Mouse (Mus musculus) heart, adult 2 months (tissue): ENCODE data around the gene Crocc. TPM values are rescaled to one million over a fixed set of nuclear protein-coding genes. Genes with fewer than 3 reads are reported as not detected.

Experiments
- DNase-seq, 2 experiments: peaks; one replicate each; pipeline ENCODE4 v3.0.0; 2021
- H3K27ac ChIP-seq: fragments of 200-600 bp; 2 replicates; pipeline ENCODE4 v1.8.1; 2022
- H3K27me3 ChIP-seq: fragments of 200-500 bp; 2 replicates; pipeline ENCODE4 v1.6.1; 2012; ENCODE audit warnings: mild to moderate bottlenecking, low read length, inconsistent platforms, mixed read lengths; ENCODE audit not compliant: control insufficient read depth, insufficient read depth
- H3K36me3 ChIP-seq: fragments of 200-500 bp; 2 replicates; pipeline ENCODE4 v1.6.1; 2012; ENCODE audit warnings: low read length, inconsistent platforms; ENCODE audit not compliant: control insufficient read depth, insufficient read depth
- H3K4me1 ChIP-seq: fragments of 200-500 bp; 2 replicates; pipeline ENCODE4 v1.6.1; 2011; ENCODE audit warnings: low read length; ENCODE audit not compliant: control insufficient read depth, insufficient read depth
- H3K4me3 ChIP-seq: fragments of 200-600 bp; 2 replicates; pipeline ENCODE4 v1.8.1; 2022
- H3K79me2 ChIP-seq: fragments of 200-500 bp; replicated peaks from 2 replicates; pipeline ENCODE4 v1.6.1; 2012; ENCODE audit warnings: mild to moderate bottlenecking, inconsistent platforms, low read length, moderate library complexity, mixed read lengths; ENCODE audit not compliant: control insufficient read depth, insufficient read depth
- H3K9ac ChIP-seq: fragments of 200-500 bp; 2 replicates; pipeline ENCODE4 v1.6.1; 2012; ENCODE audit warnings: low read depth, mild to moderate bottlenecking, control low read depth, inconsistent platforms, low read length, mixed read lengths
- CTCF ChIP-seq: fragments of 200-600 bp; IDR thresholded peaks from 2 replicates; pipeline ENCODE4 v1.8.1; 2022; ENCODE audit warnings: antibody characterized with exemption, mild to moderate bottlenecking, moderate library complexity
- EP300 ChIP-seq: fragments of 200-500 bp; IDR thresholded peaks from 2 replicates; pipeline ENCODE4 v1.6.1; 2011; ENCODE audit warnings: low read depth, low read length, control low read depth; ENCODE audit not compliant: insufficient read depth
- POLR2A ChIP-seq: fragments of 200-500 bp; IDR thresholded peaks from 2 replicates; pipeline ENCODE4 v1.6.1; 2011; ENCODE audit warnings: mild to moderate bottlenecking, low read depth, low read length, control low read depth; ENCODE audit not compliant: insufficient read depth
- WGBS: fragments of 180-500 bp; shearing (Covaris S2); methylation state at CpG from one replicate; pipeline ENCODE4 v1.1.7; 2018; 5-methylcytosine and 5-hydroxymethylcytosine counted together
- intact Hi-C: fragments of 180-260 bp; cut with DNase I; formaldehyde crosslinking; loops from one replicate; pipeline ENCODE4 v1.15.1; 2025
- polyA plus RNA-seq: library from polyadenylated mRNA; depleted of rRNA; stranded (reverse); fragments of >200 nt; gene quantifications from 2 replicates; pipeline ENCODE4 v1.2.3, GENCODE M21; 2012
- total RNA-seq, 2 experiments: library from RNA; stranded (reverse); gene quantifications; 2 replicates each; pipeline ENCODE4 v1.2.3; 2021

Crocc gene
- total and polyA plus RNA-seq, 3 experiments: 4.6 to 5.1 (median 4.9) TPM

- no peak overlapping the region for H3K9ac ChIP-seq
- no peak overlapping the region for H3K4me3 ChIP-seq
- no peak for TF ChIP-seq POLR2A
- no peak for TF ChIP-seq EP300
- TF ChIP-seq CTCF: no peak
- no peak for DNase-seq
- WGBS: 75% methylated on average over 5 of the region's 5 CpGs
- H3K36me3 ChIP-seq: no peaks in the 10 kb centered on the region
- H3K27ac ChIP-seq: no peak overlapping the region
- H3K79me2 ChIP-seq: no peaks in the 10 kb centered on the region
- H3K4me1 ChIP-seq: no peaks in the 10 kb centered on the region
- no peaks in the 10 kb centered on the region for H3K27me3 ChIP-seq
- intact Hi-C loops: no loop called here
Observed at GRCm38 (mm10) chr4:141099956-141100355, 39.6 kb upstream of the Crocc start.

DNA sequence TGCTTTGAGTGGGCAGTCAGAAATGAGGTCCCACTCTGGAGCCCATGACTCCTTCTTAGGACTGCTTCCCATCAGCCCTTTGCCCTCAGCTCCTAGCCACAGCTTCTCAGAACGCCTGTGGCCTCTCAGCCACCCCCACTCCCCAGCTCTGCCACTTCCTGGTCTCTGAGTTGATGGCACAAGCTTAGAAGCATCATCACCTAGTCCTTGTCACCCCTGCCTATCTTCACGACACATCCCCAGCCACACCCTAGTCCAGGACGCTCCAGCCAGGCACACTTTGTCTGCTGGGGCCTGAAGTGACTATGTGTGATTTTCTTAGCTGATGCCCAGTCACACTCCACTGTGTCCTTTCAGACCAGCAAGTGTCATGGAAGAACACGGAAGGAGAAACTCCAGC, 38.6 kb upstream of the Crocc start:
- WGBS: 54% methylated on average over 4 of the region's 4 CpGs
- TF ChIP-seq POLR2A: no peak
- TF ChIP-seq CTCF: no peak
- TF ChIP-seq EP300: no peak
- no peaks in the 10 kb centered on the region for H3K4me1 ChIP-seq
- no peaks in the 10 kb centered on the region for H3K36me3 ChIP-seq
- H3K27me3 ChIP-seq: no peaks in the 10 kb centered on the region
- DNase-seq: no peak
- H3K4me3 ChIP-seq: no peak overlapping the region
- intact Hi-C loops: no loop called here
- H3K9ac ChIP-seq: no peak overlapping the region
- no peaks in the 10 kb centered on the region for H3K79me2 ChIP-seq
- no peak overlapping the region for H3K27ac ChIP-seq

- Histone ChIP-seq H3K27me3 (no peaks in the 10 kb centered on the region), H3K4me1 (no peaks in the 10 kb centered on the region), H3K9ac (no peak overlapping the region), H3K4me3 (no peak overlapping the region), H3K79me2 (no peaks in the 10 kb centered on the region), H3K36me3 (no peaks in the 10 kb centered on the region), H3K27ac (no peak overlapping the region)
- no peak for DNase-seq
- TF ChIP-seq CTCF: no peak
- no peak for TF ChIP-seq POLR2A
- TF ChIP-seq EP300: no peak
- intact Hi-C loops: no loop called here
- 22% methylated on average over 9 of the region's 9 CpGs for WGBS
Observed at GRCm38 (mm10) chr4:141096710-141097109, 36.4 kb upstream of the Crocc start.

GRCm38 (mm10) chr4:141095016-141095415, 34.7 kb upstream of the Crocc start:
- WGBS: 72% methylated on average over 10 of the region's 10 CpGs
- TF ChIP-seq CTCF (no peak), EP300 (no peak)
- Histone ChIP-seq H3K4me1 (no peaks in the 10 kb centered on the region), H3K4me3 (no peak overlapping the region), H3K9ac (no peak overlapping the region), H3K27me3 (no peaks in the 10 kb centered on the region), H3K79me2 (no peaks in the 10 kb centered on the region), H3K27ac (no peak overlapping the region), H3K36me3 (no peaks in the 10 kb centered on the region)
- intact Hi-C loops: no loop called here
- DNase-seq: no peak

- DNase-seq: no peak
- H3K4me3 ChIP-seq: no peak overlapping the region
- H3K4me1 ChIP-seq: no peaks in the 10 kb centered on the region
- no peak overlapping the region for H3K27ac ChIP-seq
- WGBS: 54% methylated on average over 9 of the region's 9 CpGs
- TF ChIP-seq CTCF (no peak), EP300 (no peak), POLR2A (no peak)
- no peaks in the 10 kb centered on the region for H3K27me3 ChIP-seq
- H3K79me2 ChIP-seq: no peaks in the 10 kb centered on the region
- no peak overlapping the region for H3K9ac ChIP-seq
- no peaks in the 10 kb centered on the region for H3K36me3 ChIP-seq
- intact Hi-C loops: no loop called here
Observed at GRCm38 (mm10) chr4:141088714-141089113, 28.4 kb upstream of the Crocc start.

DNA sequence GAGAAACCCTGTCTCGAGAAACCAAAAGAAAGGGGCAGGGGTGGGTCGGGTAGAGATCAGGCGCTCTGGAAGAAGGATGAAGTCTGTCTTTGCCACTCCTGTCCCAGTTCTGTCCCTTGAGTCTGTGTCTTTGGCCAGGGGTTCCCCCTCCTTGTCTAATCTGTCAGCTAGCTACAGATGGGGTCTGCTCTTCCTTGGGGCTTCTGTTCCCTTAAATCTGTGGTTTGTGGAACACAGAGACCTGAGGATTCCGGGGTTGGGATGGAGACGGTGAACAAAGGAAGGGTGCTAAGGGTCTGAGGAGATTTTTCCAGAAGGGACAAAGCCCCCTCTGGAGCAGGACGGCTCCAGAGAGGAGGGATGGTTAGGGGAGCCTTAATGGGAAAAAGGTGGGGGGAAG, 27.7 kb upstream of the Crocc start, which contains the start of gene Spata21:
Gene Spata21 (plus strand): TSS at position 301 of the 400 bp plus-strand sequence.
- 76% methylated on average over 6 of the region's 6 CpGs for WGBS
- Histone ChIP-seq H3K36me3 (no peaks in the 10 kb centered on the region), H3K4me1 (no peaks in the 10 kb centered on the region), H3K79me2 (no peaks in the 10 kb centered on the region), H3K27me3 (no peaks in the 10 kb centered on the region), H3K27ac (no peak within 1 kb of the TSS), H3K9ac (no peak within 1 kb of the TSS), H3K4me3 (no peak within 1 kb of the TSS)
- DNase-seq: no peak
- no peak for TF ChIP-seq EP300
- TF ChIP-seq CTCF: no peak
- intact Hi-C loops: no loop called here

DNA sequence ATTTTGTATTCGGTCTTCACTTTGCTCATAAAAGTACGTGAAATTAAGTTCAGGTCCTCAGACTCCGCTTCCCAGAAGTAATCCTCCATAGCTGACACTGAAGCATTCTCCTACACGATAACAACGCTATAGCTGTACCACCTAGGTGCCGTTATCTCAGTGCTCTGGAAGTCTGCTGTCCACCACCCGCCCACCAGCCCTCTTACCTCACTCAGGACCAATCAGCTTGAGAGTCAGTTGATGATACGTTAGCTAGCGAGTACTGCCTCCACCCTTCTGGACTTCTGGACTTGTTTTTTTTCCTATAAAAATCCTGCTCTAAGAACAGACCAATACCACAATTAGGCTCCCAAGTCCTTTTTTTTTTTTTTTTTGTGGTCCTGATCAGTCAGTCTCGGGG, 26.5 kb upstream of the Crocc start:
- Histone ChIP-seq H3K9ac (no peak overlapping the region), H3K27me3 (no peaks in the 10 kb centered on the region), H3K4me3 (no peak overlapping the region), H3K79me2 (no peaks in the 10 kb centered on the region), H3K36me3 (no peaks in the 10 kb centered on the region), H3K27ac (no peak overlapping the region), H3K4me1 (no peaks in the 10 kb centered on the region)
- 53% methylated on average over 10 of the region's 10 CpGs for WGBS
- intact Hi-C loops: no loop called here
- DNase-seq: no peak
- TF ChIP-seq POLR2A (no peak), EP300 (no peak), CTCF (no peak)
